Mouse (Mus musculus) myocyte (in vitro differentiated cells): Measurements from ENCODE around the gene Gm49333.

Source experiments
- CEBPB ChIP-seq: IDR thresholded peaks from 2 replicates; pipeline ENCODE4 v1.6.1; 2011; ENCODE audit warnings: mild to moderate bottlenecking, moderate library complexity; ENCODE audit not compliant: poor library complexity, insufficient read depth, severe bottlenecking
- E2F4 ChIP-seq: IDR thresholded peaks from one replicate; pipeline ENCODE4 v1.6.1; 2011; ENCODE audit warnings: mild to moderate bottlenecking, control low read depth, moderate library complexity; ENCODE audit not compliant: insufficient read depth
- MAX ChIP-seq: IDR thresholded peaks from one replicate; pipeline ENCODE4 v1.6.1; 2011; ENCODE audit warnings: low read depth, mild to moderate bottlenecking, control low read depth
- MYOD1 ChIP-seq, 3 experiments: IDR thresholded peaks; one replicate each; pipeline ENCODE4 v1.6.1; 2011; ENCODE audit warnings: control low read depth in 2 of 3, low read depth in 2 of 3, mild to moderate bottlenecking in 2 of 3, moderate library complexity in 1 of 3; ENCODE audit not compliant: insufficient read length in 2 of 3, control insufficient read depth in 1 of 3
- MYOG ChIP-seq, 3 experiments: IDR thresholded peaks; one replicate each; pipeline ENCODE4 v1.6.1; 2011; ENCODE audit warnings: control low read depth in 2 of 3, low read depth in 2 of 3, mild to moderate bottlenecking in 2 of 3; ENCODE audit not compliant: insufficient read length in 2 of 3, control insufficient read depth in 1 of 3, insufficient read depth in 1 of 3
- POLR2A ChIP-seq: IDR thresholded peaks from one replicate; pipeline ENCODE4 v1.6.1; 2011; ENCODE audit warnings: low read depth, mild to moderate bottlenecking, control low read depth, moderate library complexity; ENCODE audit not compliant: insufficient read length
- POLR2AphosphoS2 ChIP-seq: IDR thresholded peaks from one replicate; pipeline ENCODE4 v1.6.1; 2011; ENCODE audit warnings: low read depth, control low read depth; ENCODE audit not compliant: insufficient read length
- REST ChIP-seq: IDR thresholded peaks from one replicate; pipeline ENCODE4 v1.6.1; 2011; ENCODE audit warnings: mild to moderate bottlenecking, control low read depth, moderate library complexity; ENCODE audit not compliant: insufficient read depth, insufficient read length
- SRF ChIP-seq: IDR thresholded peaks from one replicate; pipeline ENCODE4 v1.6.1; 2011; ENCODE audit warnings: low read depth; ENCODE audit not compliant: control insufficient read depth, insufficient read length
- TCF12 ChIP-seq: IDR thresholded peaks from one replicate; pipeline ENCODE4 v1.6.1; 2011; ENCODE audit warnings: mild to moderate bottlenecking, control low read depth; ENCODE audit not compliant: poor library complexity, insufficient read depth, severe bottlenecking
- TCF3 ChIP-seq: IDR thresholded peaks from one replicate; pipeline ENCODE4 v1.6.1; 2011; ENCODE audit warnings: low read depth, control low read depth; ENCODE audit not compliant: insufficient read length
- USF1 ChIP-seq: IDR thresholded peaks from one replicate; pipeline ENCODE4 v1.6.1; 2011; ENCODE audit warnings: low read depth, mild to moderate bottlenecking, control low read depth, moderate library complexity

DNA sequence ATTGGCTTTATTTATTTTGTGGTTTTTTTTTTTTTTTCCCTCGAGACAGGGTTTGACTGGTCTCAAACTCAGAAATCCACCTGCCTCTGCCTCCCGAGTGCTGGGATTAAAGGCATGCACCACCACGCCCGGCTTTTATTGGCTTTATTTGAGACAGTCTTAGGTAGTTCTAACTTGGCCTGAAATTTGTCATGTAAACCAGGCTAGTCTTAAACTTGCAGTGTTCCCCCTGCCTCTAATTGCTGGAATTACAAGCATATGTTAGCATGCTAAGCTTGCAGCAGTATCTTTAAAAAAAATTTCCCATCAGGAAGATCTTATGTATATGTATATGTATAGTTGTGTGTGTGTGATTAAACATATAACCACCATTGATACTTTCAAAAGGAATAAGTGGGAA lies 65.3 kb downstream of the Gm49333 start:
- TF ChIP-seq POLR2A: no peak
- no peak for TF ChIP-seq MAX
- no peak for TF ChIP-seq TCF12
- TF ChIP-seq USF1: no peak
- no peak for TF ChIP-seq CEBPB
- TF ChIP-seq POLR2AphosphoS2: no peak
- TF ChIP-seq E2F4: no peak
- no peak for TF ChIP-seq MYOG (IDR thresholded peaks at IDR 0.05; ENCODE audit: control insufficient read depth in 1 of 3, insufficient read depth in 1 of 3, insufficient read length in 2 of 3, low read depth in 2 of 3)
- no peak for TF ChIP-seq SRF
- TF ChIP-seq MYOD1 (IDR thresholded peaks at IDR 0.05; ENCODE audit: control insufficient read depth in 1 of 3, insufficient read length in 2 of 3, low read depth in 2 of 3): no peak
- TF ChIP-seq TCF3: no peak
- TF ChIP-seq REST: no peak
